Mouse (Mus musculus) spleen, postnatal 10 days (tissue): ENCODE results near the gene Pinlyp.
A peak's percentile ranks its signal among the peaks of the same experiment; 100 is the strongest.

Experiments
- DNase-seq, 2 experiments: peaks; one replicate each; pipeline ENCODE4 v3.0.0; 2021 to 2022; ENCODE audit warnings: low spot score in 2 of 2

The Pinlyp gene

GRCm38 (mm10) chr7:24563191-24563836 lies 17.4 kb upstream of the Pinlyp start:
- DNase-seq, result peak in 1 of 2 experiments; percentile 36

- no peak for DNase-seq
Observed at GRCm38 (mm10) chr7:24561450-24561849, 15.5 kb upstream of the Pinlyp start.

GRCm38 (mm10) chr7:24555786-24556185 lies 9.9 kb upstream of the Pinlyp start:
- no peak for DNase-seq

GRCm38 (mm10) chr7:24551985-24552759 lies 6.3 kb upstream of the Pinlyp start:
- DNase-seq, result no peak

GRCm38 (mm10) chr7:24547534-24548036 lies 1.7 kb upstream of the Pinlyp start:
- DNase-seq, result no peak

- peak; percentile 93 to 99 for DNase-seq
Observed at GRCm38 (mm10) chr7:24546634-24547389, 894 bp upstream of the Pinlyp start.

- no peak for DNase-seq
Observed at GRCm38 (mm10) chr7:24544506-24544905, 1.4 kb downstream of the Pinlyp start.

GRCm38 (mm10) chr7:24539686-24540085 lies 6.2 kb downstream of the Pinlyp start:
- DNase-seq, result no peak

GRCm38 (mm10) chr7:24538701-24539100 lies 7.2 kb downstream of the Pinlyp start:
- DNase-seq, result no peak

GRCm38 (mm10) chr7:24538154-24538553 lies 7.8 kb downstream of the Pinlyp start:
- no peak for DNase-seq

GRCm38 (mm10) chr7:24537591-24537990 lies 8.3 kb downstream of the Pinlyp start:
- no peak for DNase-seq

GRCm38 (mm10) chr7:24537081-24537480 lies 8.8 kb downstream of the Pinlyp start:
- no peak for DNase-seq

- no peak for DNase-seq
Observed at GRCm38 (mm10) chr7:24534301-24534700, 11.6 kb downstream of the Pinlyp start.

- DNase-seq, result no peak
Observed at GRCm38 (mm10) chr7:24533806-24534205, 12.1 kb downstream of the Pinlyp start.

- no peak for DNase-seq
Observed at GRCm38 (mm10) chr7:24533031-24533571, 12.8 kb downstream of the Pinlyp start.

GRCm38 (mm10) chr7:24531211-24531971 lies 14.5 kb downstream of the Pinlyp start:
- peak; percentile 57 to 83 for DNase-seq

- DNase-seq, result peak; percentile 90 to 97
Observed at GRCm38 (mm10) chr7:24530062-24530931, 15.6 kb downstream of the Pinlyp start, which contains the start of gene Irgq. Gene Irgq, plus strand, starts transcription at chr7:24530689.

GRCm38 (mm10) chr7:24529580-24529979 lies 16.3 kb downstream of the Pinlyp start:
- DNase-seq, result no peak

GRCm38 (mm10) chr7:24528861-24529260 lies 17.1 kb downstream of the Pinlyp start:
- DNase-seq, result no peak
